Mouse (Mus musculus) kidney, adult 2 months (tissue): ENCODE measurements around the gene Arhgef10l. TPM values are rescaled to one million over a fixed set of nuclear protein-coding genes. Genes with fewer than 3 reads are reported as not detected.

Experiments
- DNase-seq: peaks from one replicate; pipeline ENCODE4 v3.0.0; 2021
- H3K27ac ChIP-seq: fragments of 200-500 bp; 2 replicates; pipeline ENCODE4 v1.5.1; 2012; ENCODE audit warnings: low read depth, low read length, control low read depth, inconsistent platforms; ENCODE audit not compliant: insufficient read depth
- H3K27me3 ChIP-seq: fragments of 200-500 bp; replicated peaks from 2 replicates; pipeline ENCODE4 v1.6.1; 2012; ENCODE audit warnings: mild to moderate bottlenecking, moderate library complexity, low read length, inconsistent platforms; ENCODE audit not compliant: control insufficient read depth, insufficient read depth
- H3K36me3 ChIP-seq: fragments of 200-500 bp; 2 replicates; pipeline ENCODE4 v1.6.1; 2012; ENCODE audit warnings: mild to moderate bottlenecking, moderate library complexity, low read length, inconsistent platforms; ENCODE audit not compliant: control insufficient read depth, insufficient read depth
- H3K4me1 ChIP-seq: fragments of 200-500 bp; 2 replicates; pipeline ENCODE4 v1.6.1; 2011; ENCODE audit warnings: low read length; ENCODE audit not compliant: control insufficient read depth, insufficient read depth
- H3K4me3 ChIP-seq: fragments of 200-500 bp; 2 replicates; pipeline ENCODE4 v1.5.1; 2011; ENCODE audit warnings: mild to moderate bottlenecking, low read depth, low read length, control low read depth; ENCODE audit not compliant: insufficient read depth
- CTCF ChIP-seq: fragments of 200-500 bp; conservative IDR thresholded peaks from 2 replicates; pipeline ENCODE4 v1.5.1; 2011; ENCODE audit warnings: low read depth, mild to moderate bottlenecking, control low read depth, low read length, moderate library complexity, mixed read lengths; ENCODE audit not compliant: insufficient read depth, insufficient read length
- POLR2A ChIP-seq: fragments of 200-500 bp; IDR thresholded peaks from one replicate; pipeline ENCODE4 v1.6.1; 2011; ENCODE audit warnings: low read depth, low read length, control low read depth
- WGBS: fragments of 180-500 bp; shearing (Covaris S2); methylation state at CpG from one replicate; pipeline ENCODE4 v1.1.7; 2018; 5-methylcytosine and 5-hydroxymethylcytosine counted together
- polyA plus RNA-seq: library from polyadenylated mRNA; depleted of rRNA; stranded (reverse); fragments of >200 nt; gene quantifications from 2 replicates; pipeline ENCODE4 v1.2.3, GENCODE M21; 2012

The Arhgef10l gene
- polyA plus RNA-seq, 1 experiment = 42.0 TPM

DNA sequence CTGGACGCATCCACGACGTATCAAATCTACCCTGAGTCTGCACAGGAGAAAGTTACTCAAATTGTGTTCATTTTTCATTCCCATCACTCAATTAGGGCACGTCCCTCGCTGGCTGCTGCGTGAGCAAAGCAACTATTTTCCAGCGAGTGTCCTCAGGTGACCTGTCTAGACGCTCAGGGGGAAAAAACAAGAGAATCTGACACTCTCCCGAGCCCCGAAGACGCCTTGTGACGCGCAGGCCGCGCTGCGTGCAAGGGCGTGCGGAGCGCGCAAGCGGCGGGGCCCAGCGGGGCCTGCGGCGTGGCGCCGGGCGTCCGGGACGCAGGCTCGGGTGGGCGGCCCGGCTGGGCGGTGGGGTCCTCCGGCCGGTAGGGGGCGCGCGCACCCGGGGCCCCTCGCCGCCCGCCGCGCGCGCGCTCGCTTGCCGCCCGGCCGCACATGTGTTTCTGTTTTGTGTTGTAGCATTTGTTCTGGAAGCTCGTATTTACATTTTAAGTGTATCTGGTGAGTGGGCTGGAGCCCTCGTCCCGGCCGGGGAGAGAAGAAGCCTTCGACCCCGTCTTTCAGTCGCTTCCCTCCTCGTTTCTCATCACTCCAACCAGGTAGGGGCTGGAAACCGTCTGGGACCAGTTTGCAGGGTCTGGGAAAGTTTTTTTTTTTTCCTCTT, 35.4 kb upstream of the Arhgef10l start:
- TF ChIP-seq CTCF (0 out of 2 replicates have a peak, but pooled peaks have one; percentile 17), POLR2A (no peak)
- Histone ChIP-seq H3K27me3 (no peaks in the 10 kb centered on the region), H3K36me3 (no peaks in the 10 kb centered on the region), H3K4me1 (no peaks in the 10 kb centered on the region; the same call in 1 of the 2 replicates), H3K27ac (peak overlapping the region; percentile 45), H3K4me3 (peak overlapping the region; percentile 89)
- peak; percentile 84 for DNase-seq
- WGBS = 5% methylated on average over 61 of the region's 61 CpGs

DNA sequence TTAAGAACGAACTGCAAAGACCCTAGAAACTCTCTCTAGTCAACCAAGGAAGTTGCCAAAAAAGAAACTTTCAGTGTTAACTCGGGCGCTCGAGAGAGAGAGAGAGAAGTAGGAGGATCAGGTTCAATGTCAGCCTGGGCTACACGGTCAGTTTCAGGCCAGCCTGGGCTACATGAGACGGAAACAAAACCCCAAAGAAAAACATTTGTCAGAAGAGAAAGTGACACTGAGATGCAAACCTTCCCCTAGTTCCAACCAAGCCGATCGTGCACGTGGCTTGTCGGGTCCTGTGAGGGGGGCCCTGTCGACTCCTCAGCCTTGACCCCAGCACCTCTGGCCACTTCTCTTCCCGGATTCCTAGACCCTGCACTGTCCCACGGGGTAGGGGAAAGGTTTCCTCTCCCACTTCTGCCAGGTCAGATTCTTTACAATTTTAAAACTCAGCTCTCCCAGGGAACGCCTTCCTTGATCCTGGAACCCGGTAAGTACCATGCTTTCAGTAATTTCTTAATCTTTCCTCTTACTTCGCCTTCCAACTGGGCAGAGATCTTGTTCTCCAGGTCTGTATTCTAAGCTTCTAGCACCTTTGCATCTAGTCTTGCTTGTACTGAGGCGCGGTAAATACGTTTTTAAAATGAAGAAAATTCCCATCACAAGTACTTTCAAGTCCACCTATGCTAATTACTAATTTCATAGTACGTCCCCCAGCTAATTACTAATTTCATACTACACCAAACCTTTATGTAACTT, 34.6 kb upstream of the Arhgef10l start, which contains the start of gene Rcc2:
TSS of gene Rcc2 (plus strand) at position 273 of the 750 bp plus-strand sequence.
- no peaks in the 10 kb centered on the region for H3K36me3 ChIP-seq
- 11% methylated on average over 20 of the region's 20 CpGs for WGBS
- DNase-seq = no peak
- TF ChIP-seq CTCF (no peak), POLR2A (no peak)
- peak within 1 kb of the TSS; percentile 45 for H3K27ac ChIP-seq
- H3K4me3 ChIP-seq = peak within 1 kb of the TSS; percentile 89
- no peaks in the 10 kb centered on the region for H3K27me3 ChIP-seq
- H3K4me1 ChIP-seq = no peaks in the 10 kb centered on the region; the same call in 1 of the 2 replicates

DNA sequence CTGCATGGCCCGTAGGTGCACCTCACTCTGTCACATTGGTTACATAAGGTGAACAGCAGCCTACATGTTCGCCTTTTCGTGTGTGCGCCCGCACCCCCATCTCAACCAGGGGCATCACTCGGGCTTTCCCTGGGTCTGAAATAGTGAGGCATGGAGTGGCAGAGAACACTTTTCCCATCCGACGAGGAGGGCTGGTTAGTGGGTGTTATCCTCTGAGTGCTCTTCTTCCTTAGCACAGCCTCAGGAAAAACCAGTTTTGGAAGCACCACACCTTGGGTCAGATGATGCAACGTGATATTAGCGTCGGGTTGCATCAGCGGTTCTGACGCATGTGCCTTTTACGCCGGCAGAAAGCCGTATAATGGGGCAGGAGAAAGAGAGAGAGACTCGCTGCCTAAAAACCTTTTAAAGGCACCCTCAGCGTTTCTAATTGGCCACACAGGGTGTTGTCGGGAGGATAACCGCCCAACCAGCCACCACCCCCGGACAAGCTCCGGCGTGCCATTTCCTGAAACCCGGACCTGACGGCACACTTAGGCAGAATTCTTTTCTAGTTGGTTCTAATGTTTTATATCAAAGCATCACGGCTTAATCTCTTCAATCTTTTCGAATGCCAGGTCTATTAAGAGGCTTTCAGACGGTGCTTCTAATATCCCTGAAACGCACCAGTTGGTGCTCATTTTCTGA, 33.8 kb upstream of the Arhgef10l start:
- no peaks in the 10 kb centered on the region for H3K27me3 ChIP-seq
- no peaks in the 10 kb centered on the region for H3K36me3 ChIP-seq
- H3K4me1 ChIP-seq = no peaks in the 10 kb centered on the region; the same call in 1 of the 2 replicates
- DNase-seq = peak; percentile 79
- TF ChIP-seq POLR2A (no peak), CTCF (no peak)
- no peak overlapping the region; the same call in 1 of the 2 replicates for H3K27ac ChIP-seq
- 8% methylated on average over 29 of the region's 29 CpGs for WGBS
- H3K4me3 ChIP-seq = peak overlapping the region; percentile 34

DNA sequence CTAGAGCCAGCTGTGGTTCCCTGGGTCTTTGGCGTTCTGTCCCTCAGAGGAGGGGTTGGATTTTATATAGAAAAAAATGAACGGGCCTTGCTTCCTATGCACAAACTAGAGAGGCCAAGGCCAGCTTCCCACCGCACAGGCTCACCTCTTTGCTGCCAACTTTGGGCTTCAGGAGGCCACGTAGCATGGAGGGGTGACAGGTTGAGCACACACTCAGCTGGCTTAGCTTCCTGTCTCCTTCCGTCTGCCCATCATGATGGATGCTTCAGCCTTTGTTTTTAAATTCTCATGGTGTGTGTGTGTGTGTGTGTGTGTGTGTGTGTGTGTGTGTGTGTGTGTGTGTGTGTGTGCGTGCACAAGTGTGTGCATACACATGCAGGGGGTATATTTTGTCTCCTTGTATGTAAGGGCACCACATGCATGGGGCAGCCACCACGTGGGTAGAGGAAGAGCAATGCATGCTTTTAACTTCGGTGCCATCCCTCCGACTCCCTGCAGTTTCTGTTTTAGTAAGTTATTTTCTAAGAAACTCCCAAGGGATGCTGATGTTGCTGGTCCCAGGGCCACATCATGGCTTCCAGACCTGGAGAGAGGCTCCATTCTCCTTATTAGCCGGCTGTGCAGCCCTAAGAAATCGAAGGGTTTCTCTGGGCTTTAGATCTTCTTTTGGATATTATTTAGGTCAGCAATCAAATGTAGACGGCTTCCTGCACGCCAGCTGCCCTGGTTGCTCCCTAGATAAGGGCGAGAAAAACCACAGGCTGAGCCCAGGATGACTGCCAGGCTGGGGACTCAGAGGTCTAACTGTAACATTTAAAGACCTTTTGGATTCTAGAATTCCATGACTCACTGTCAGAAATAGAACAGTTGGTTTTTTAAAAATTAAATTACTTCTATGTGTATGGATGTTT, 30.1 kb upstream of the Arhgef10l start:
- Histone ChIP-seq H3K36me3 (no peaks in the 10 kb centered on the region), H3K4me3 (no peak overlapping the region), H3K27ac (no peak overlapping the region), H3K4me1 (no peaks in the 10 kb centered on the region), H3K27me3 (no peaks in the 10 kb centered on the region)
- no peak for DNase-seq
- TF ChIP-seq CTCF = no peak
- no peak for TF ChIP-seq POLR2A
- WGBS = 73% methylated on average over 14 of the region's 14 CpGs

DNA sequence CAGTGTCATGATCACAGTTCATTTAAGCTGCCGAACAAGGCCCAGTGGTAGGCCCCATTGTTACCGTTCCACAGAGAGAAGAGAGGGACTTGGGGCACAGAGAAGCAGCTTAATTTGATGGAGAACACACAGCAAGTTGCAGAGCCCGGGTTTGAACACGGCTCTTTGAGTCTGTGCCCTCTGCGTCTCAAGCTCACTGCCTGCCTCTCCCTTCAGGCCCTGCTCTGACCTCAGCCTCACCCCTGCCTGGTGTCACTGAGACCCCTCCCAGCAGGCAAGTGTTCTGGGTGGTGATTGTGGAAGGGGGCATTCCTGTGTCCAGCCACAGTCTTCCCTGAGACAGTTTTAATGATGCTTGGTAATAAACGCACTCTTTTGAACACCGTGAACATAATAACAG, 29.3 kb upstream of the Arhgef10l start:
- no peaks in the 10 kb centered on the region for H3K4me1 ChIP-seq
- H3K27me3 ChIP-seq = no peaks in the 10 kb centered on the region
- TF ChIP-seq CTCF = no peak
- no peak for TF ChIP-seq POLR2A
- no peaks in the 10 kb centered on the region for H3K36me3 ChIP-seq
- no peak overlapping the region for H3K27ac ChIP-seq
- no peak overlapping the region for H3K4me3 ChIP-seq
- DNase-seq = no peak
- 80% methylated on average over 7 of the region's 7 CpGs for WGBS

DNA sequence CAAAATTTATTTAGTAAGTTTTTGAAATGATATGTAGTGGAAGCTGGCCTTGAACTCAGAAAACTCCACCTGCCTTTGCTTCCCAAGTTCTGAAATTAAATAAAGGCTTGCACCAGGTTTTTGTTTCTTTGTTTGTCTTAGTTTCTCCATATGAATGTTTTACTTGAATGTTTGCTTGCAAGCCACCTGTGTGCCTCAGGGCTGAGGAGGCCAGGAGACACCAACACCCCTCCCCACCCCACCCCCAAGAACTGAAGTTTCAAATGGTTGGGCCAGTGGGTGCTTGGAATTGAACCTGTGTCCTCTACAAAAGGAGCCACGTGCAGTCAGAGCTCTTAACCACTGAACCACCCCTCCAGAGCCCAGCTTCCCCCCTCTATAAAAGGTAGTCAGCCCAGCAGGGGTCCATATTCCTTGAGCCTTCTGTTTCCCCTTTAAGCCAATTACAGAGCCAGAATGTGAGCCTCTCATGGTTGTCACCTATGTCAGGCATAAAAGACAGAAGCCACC, 28.8 kb upstream of the Arhgef10l start:
- Histone ChIP-seq H3K4me3 (no peak overlapping the region), H3K27me3 (no peaks in the 10 kb centered on the region), H3K27ac (no peak overlapping the region), H3K4me1 (no peaks in the 10 kb centered on the region), H3K36me3 (no peaks in the 10 kb centered on the region)
- WGBS = 58% methylated on average over 1 of the region's 1 CpGs
- no peak for DNase-seq
- TF ChIP-seq CTCF (no peak), POLR2A (no peak)
